Mouse (Mus musculus): ENCODE measurements around the gene Mrgprd.

GRCm38 (mm10) chr7:145289302-145289701, 25.3 kb upstream of the Mrgprd start:
- TF ChIP-seq CTCF (IDR thresholded peaks at IDR 0.05; ENCODE audit: low read depth, low read length) (0 out of 2 replicates have a peak, but pooled peaks have one; percentile 33), POLR2A (IDR thresholded peaks at IDR 0.05; ENCODE audit: extremely low read depth, insufficient read depth, low read length) (no peak)

Data from liver, adult 2 months (tissue).